Mouse (Mus musculus): ENCODE data around the gene Nup155.

DNA sequence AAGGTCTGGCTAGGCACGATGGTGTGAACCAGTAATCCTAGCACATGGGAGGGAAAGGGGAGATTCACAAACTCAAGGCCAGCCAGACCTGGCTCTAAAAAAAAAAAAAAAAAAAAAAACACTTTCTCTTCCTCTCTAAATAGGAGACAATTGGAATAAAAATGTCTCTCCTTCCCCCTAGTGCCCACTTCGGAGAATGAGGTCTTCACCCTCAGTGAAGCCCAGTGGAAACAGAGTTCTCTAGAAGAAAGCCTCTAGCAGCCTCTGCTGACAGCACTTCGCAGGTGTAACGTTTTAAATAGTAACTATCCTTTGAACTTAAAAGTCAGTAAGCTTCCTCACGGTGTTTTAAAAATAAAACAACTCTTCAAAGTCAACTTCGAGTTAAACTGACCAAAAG lies 43.9 kb upstream of the Nup155 start:
- TF ChIP-seq POLR2A (IDR thresholded peaks at IDR 0.05; ENCODE audit: low read depth, low read length) (no peak), CTCF (conservative IDR thresholded peaks at IDR 0.05; ENCODE audit: insufficient read depth, insufficient read length, low read depth, low read length) (no peak)
